Mouse (Mus musculus) testis, adult 2 months (tissue): ENCODE measurements around the gene Pnrc2.

Source experiments
- CTCF ChIP-seq: fragments of 200-500 bp; IDR thresholded peaks from 2 replicates; pipeline ENCODE4 v1.5.1; 2012; ENCODE audit warnings: low read depth, mild to moderate bottlenecking, inconsistent platforms, low read length, moderate library complexity; ENCODE audit not compliant: control insufficient read depth, insufficient read depth, insufficient replicate concordance
- POLR2A ChIP-seq: fragments of 200-500 bp; IDR thresholded peaks from 2 replicates; pipeline ENCODE4 v1.6.1; 2012; ENCODE audit warnings: low read depth, mild to moderate bottlenecking, inconsistent platforms, low read length, moderate library complexity; ENCODE audit not compliant: control insufficient read depth

DNA sequence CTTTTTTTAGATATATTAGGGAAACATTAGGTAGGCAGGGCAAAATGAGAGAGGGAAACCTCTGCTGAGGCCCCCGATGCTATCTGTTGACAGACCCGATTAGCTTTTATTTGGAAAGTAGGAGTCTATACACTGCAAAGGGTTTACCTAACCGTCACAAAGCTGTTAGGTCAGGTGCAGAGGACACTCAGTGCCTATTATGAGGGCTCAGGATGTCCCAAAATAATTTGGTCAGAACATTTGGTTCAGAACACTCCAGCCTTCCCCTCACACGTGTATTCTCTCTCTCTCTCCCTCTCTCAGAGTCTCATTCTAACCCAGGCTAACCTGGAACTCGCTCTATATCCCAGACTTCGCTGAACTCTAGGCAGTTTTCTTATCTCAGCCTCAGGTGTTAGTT is 8.4 kb upstream of the Pnrc2 start:
- TF ChIP-seq CTCF (no peak), POLR2A (no peak)
